8 mouse cellular contexts compared by ENCODE assay signal in genomic region chr17:45766735-45767535, GRCm38 (mm10). TPM values are rescaled to one million over a fixed set of nuclear protein-coding genes. Genes with fewer than 3 reads are reported as not detected.
DNase-seq lines count a peak whose midpoint lies in the region; ATAC-seq and TF ChIP-seq lines count a peak whose summit lies in the region.

No protein-coding gene starts in this region.

- no peak for TF ChIP-seq CTCF in liver, adult 2 months (IDR thresholded peaks at IDR 0.05; ENCODE audit: low read depth, low read length)
- no peak for TF ChIP-seq CTCF in midbrain, postnatal 0 days (IDR thresholded peaks at IDR 0.05)

- H3K27ac ChIP-seq in forebrain, embryonic 11.5 days (ENCODE audit: low read depth, low read length) = peak overlapping the region; percentile 79
- H3K27ac ChIP-seq in heart, embryonic 14.5 days (replicated peaks in 1 of 2; ENCODE audit: control insufficient read depth in 1 of 2, insufficient read depth in 1 of 2, low read depth in 2 of 2, low read length in 2 of 2) = peak overlapping the region; percentile 73 to 80
- H3K27ac ChIP-seq in liver, adult 2 months (replicated peaks; ENCODE audit: insufficient read depth, low read depth, low read length) = peak overlapping the region; percentile 76
- peak overlapping the region; percentile 65 for H3K27ac ChIP-seq in midbrain, postnatal 0 days (ENCODE audit: low read depth, low read length)
- H3K27ac ChIP-seq in stomach, embryonic 16.5 days (ENCODE audit: low read length) = peak overlapping the region; percentile 91

- no peaks in the 10 kb centered on the region for H3K36me3 ChIP-seq in forebrain, embryonic 11.5 days (ENCODE audit: control insufficient read depth, insufficient read depth, low read length)
- no peaks in the 10 kb centered on the region for H3K36me3 ChIP-seq in heart, embryonic 14.5 days (ENCODE audit: control insufficient read depth, insufficient read depth, low read length)
- H3K36me3 ChIP-seq in liver, adult 2 months (ENCODE audit: control insufficient read depth, insufficient read depth, low read length) = no peaks in the 10 kb centered on the region
- no peaks in the 10 kb centered on the region for H3K36me3 ChIP-seq in midbrain, postnatal 0 days (ENCODE audit: insufficient read depth, low read length)
- no peaks in the 10 kb centered on the region for H3K36me3 ChIP-seq in stomach, embryonic 16.5 days (ENCODE audit: control insufficient read depth, insufficient read depth, low read length)

- H3K4me1 ChIP-seq in forebrain, embryonic 11.5 days (replicated peaks; ENCODE audit: control insufficient read depth, insufficient read depth, low read length) = peaks cover 13% of the 10 kb centered on the region
- H3K4me1 ChIP-seq in heart, embryonic 14.5 days (ENCODE audit: control insufficient read depth in 2 of 2, insufficient read depth in 2 of 2, low read length in 2 of 2) = peaks cover 16 to 30% of the 10 kb centered on the region in 2 experiments
- peaks cover 7% of the 10 kb centered on the region for H3K4me1 ChIP-seq in liver, adult 2 months (ENCODE audit: control insufficient read depth, insufficient read depth, low read length)
- no peaks in the 10 kb centered on the region; the same call in 1 of the 2 replicates for H3K4me1 ChIP-seq in midbrain, postnatal 0 days (ENCODE audit: insufficient read depth, low read length)
- H3K4me1 ChIP-seq in stomach, embryonic 16.5 days (ENCODE audit: control insufficient read depth, insufficient read depth, low read length) = peaks cover 35% of the 10 kb centered on the region

- peak overlapping the region; percentile 33; the same call in 1 of the 2 replicates for H3K4me2 ChIP-seq in forebrain, embryonic 11.5 days (ENCODE audit: low read depth, low read length, severe bottlenecking)
- H3K4me2 ChIP-seq in heart, embryonic 14.5 days (ENCODE audit: low read length) = peak overlapping the region; percentile 38
- no peak overlapping the region for H3K4me2 ChIP-seq in midbrain, postnatal 0 days (ENCODE audit: low read depth, low read length, poor library complexity, severe bottlenecking)
- peak overlapping the region; percentile 25 for H3K4me2 ChIP-seq in stomach, embryonic 16.5 days (ENCODE audit: low read depth, low read length)

- DNase-seq in adrenal gland, postnatal 4 days (ENCODE audit: low spot score in 2 of 2) = peak; percentile 39 to 74
- DNase-seq in forebrain, embryonic 11.5 days (ENCODE audit: low spot score) = peak; percentile 91
- DNase-seq in kidney, postnatal 10 days = peak; percentile 95
- DNase-seq in liver, adult 2 months (ENCODE audit: extremely low read depth, low read depth, low spot score) = peak; percentile 89
- peak; percentile 94 for DNase-seq in midbrain, postnatal 0 days (ENCODE audit: low spot score)

- no peak for TF ChIP-seq POLR2A in liver, adult 2 months (IDR thresholded peaks at IDR 0.05; ENCODE audit: extremely low read depth, insufficient read depth, low read length)

- no peaks in the 10 kb centered on the region for H3K79me2 ChIP-seq in liver, adult 2 months (ENCODE audit: control insufficient read depth, insufficient read depth, low read length)

- H3K4me3 ChIP-seq in forebrain, embryonic 11.5 days (ENCODE audit: low read depth, low read length) = no peak overlapping the region
- H3K4me3 ChIP-seq in heart, embryonic 14.5 days (ENCODE audit: control insufficient read depth in 1 of 2, insufficient read depth in 1 of 2, low read depth in 1 of 2, low read length in 2 of 2) = no peak overlapping the region
- 0 out of 2 replicates have a peak overlapping the region, but pooled peaks have one; percentile 12 for H3K4me3 ChIP-seq in liver, adult 2 months (ENCODE audit: insufficient read depth, low read depth, low read length)
- no peak overlapping the region for H3K4me3 ChIP-seq in midbrain, postnatal 0 days (ENCODE audit: low read depth, low read length)
- peak overlapping the region; percentile 18; the same call in 1 of the 2 replicates for H3K4me3 ChIP-seq in stomach, embryonic 16.5 days (replicated peaks; ENCODE audit: low read length)

- no peaks in the 10 kb centered on the region for H3K9me3 ChIP-seq in forebrain, embryonic 11.5 days (ENCODE audit: control insufficient read depth, low read length)
- no peaks in the 10 kb centered on the region for H3K9me3 ChIP-seq in heart, embryonic 14.5 days (ENCODE audit: control insufficient read depth, low read length)
- no peaks in the 10 kb centered on the region for H3K9me3 ChIP-seq in midbrain, postnatal 0 days (ENCODE audit: low read length)
- H3K9me3 ChIP-seq in stomach, embryonic 16.5 days (replicated peaks; ENCODE audit: control insufficient read depth, low read length) = no peaks in the 10 kb centered on the region

- ATAC-seq in CD4-positive, CD25-positive, alpha-beta regulatory T cell, adult 4 months = peak; percentile 56
- peak; percentile 96 for ATAC-seq in forebrain, embryonic 11.5 days (replicated peaks; ENCODE audit: low FRiP score)
- ATAC-seq in heart, embryonic 14.5 days (ENCODE audit: insufficient number of reproducible peaks, insufficient read depth, low FRiP score, low read depth) = peak; percentile 90
- peak; percentile 85 for ATAC-seq in midbrain, postnatal 0 days (ENCODE audit: low FRiP score)
- ATAC-seq in stomach, embryonic 16.5 days (ENCODE audit: insufficient read depth, low FRiP score) = peak; percentile 93

- H3K27me3 ChIP-seq in forebrain, embryonic 11.5 days (ENCODE audit: control insufficient read depth, insufficient read depth, low read length) = no peaks in the 10 kb centered on the region
- no peaks in the 10 kb centered on the region for H3K27me3 ChIP-seq in heart, embryonic 14.5 days (ENCODE audit: control insufficient read depth, insufficient read depth, low read length)
- H3K27me3 ChIP-seq in liver, adult 2 months (ENCODE audit: control insufficient read depth, insufficient read depth, low read length) = no peaks in the 10 kb centered on the region
- no peaks in the 10 kb centered on the region for H3K27me3 ChIP-seq in midbrain, postnatal 0 days (ENCODE audit: insufficient read depth, low read length)
- no peaks in the 10 kb centered on the region for H3K27me3 ChIP-seq in stomach, embryonic 16.5 days (ENCODE audit: control insufficient read depth, insufficient read depth, low read length)

- H3K9ac ChIP-seq in forebrain, embryonic 11.5 days (ENCODE audit: low read length) = peak overlapping the region; percentile 33; the same call in 1 of the 2 replicates
- H3K9ac ChIP-seq in heart, embryonic 14.5 days (ENCODE audit: low read length) = peak overlapping the region; percentile 42; the same call in 1 of the 2 replicates
- peak overlapping the region; percentile 17; the same call in 1 of the 2 replicates for H3K9ac ChIP-seq in liver, adult 2 months (ENCODE audit: low read depth, low read length)
- no peak overlapping the region for H3K9ac ChIP-seq in midbrain, postnatal 0 days (replicated peaks; ENCODE audit: low read length, poor library complexity, severe bottlenecking)
- H3K9ac ChIP-seq in stomach, embryonic 16.5 days (ENCODE audit: low read length) = peak overlapping the region; percentile 43; the same call in 1 of the 2 replicates

- WGBS in forebrain, embryonic 11.5 days = 16% methylated on average over 12 of the region's 12 CpGs
- 6% methylated on average over 12 of the region's 12 CpGs for WGBS in heart, embryonic 14.5 days
- WGBS in liver, adult 2 months = 11% methylated on average over 12 of the region's 12 CpGs
- 15% methylated on average over 12 of the region's 12 CpGs for WGBS in midbrain, postnatal 0 days
- 5% methylated on average over 12 of the region's 12 CpGs for WGBS in stomach, embryonic 16.5 days

RNA-seq across cellular contexts. Expression of gene 1600014C23Rik, which starts 33.3 kb away (rescaled TPM):
- polyA plus RNA-seq in CD4-positive, CD25-positive, alpha-beta regulatory T cell, adult 4 months (2017; shearing (Covaris generic)) = not detected
- not detected for total RNA-seq in adrenal gland, postnatal 4 days (2021)
- polyA plus RNA-seq in forebrain, embryonic 11.5 days (2014; fragmentation: Nextera tagmentation; extraction: Ambion mirVana) = 0.55 and 0.99 TPM in 2 replicates
- 0.73 and 1.0 TPM in 2 replicates for polyA plus RNA-seq in heart, embryonic 14.5 days (2014; fragmentation: Nextera tagmentation; extraction: Ambion mirVana)
- total RNA-seq in liver, adult 2 months (2014; rRNA removed) = not detected in 2 replicates
- polyA plus RNA-seq in liver, adult 2 months (2012; rRNA removed) = not detected in 2 replicates
- not detected in 2 replicates for total RNA-seq in midbrain, postnatal 0 days (2014; rRNA removed)
- polyA plus RNA-seq in midbrain, postnatal 0 days (2015; fragmentation: Nextera tagmentation; extraction: Ambion mirVana) = 0.67 TPM in 1 of 2 replicates, not detected in the other
- not detected in 2 replicates for polyA plus RNA-seq in stomach, embryonic 16.5 days (2015; fragmentation: Nextera tagmentation; extraction: Ambion mirVana)

Comparison
In these comparisons a context has a peak if more than half of its experiments do, and no peak if none do; other contexts are left out.
1. H3K4me3 ChIP-seq: peak in liver, adult 2 months (single experiment) and stomach, embryonic 16.5 days (single experiment); none in forebrain, embryonic 11.5 days (single experiment), heart, embryonic 14.5 days (0 of 2) and midbrain, postnatal 0 days (single experiment).
2. Peak in every context shown above with its lines, with median percentiles within 50 percentile points of each other: ATAC-seq, DNase-seq and H3K27ac ChIP-seq.